Mouse (Mus musculus): ENCODE measurements around the gene Slc6a21. TPM values are rescaled to one million over a fixed set of nuclear protein-coding genes. Genes with fewer than 3 reads are reported as not detected.
"Not testable (repeated sequence)": the region's sequence is repeated elsewhere in the genome, so short reads cannot be mapped to it uniquely, and the experiment has no call there.

Gene Slc6a21
- polyA plus RNA-seq, 1 experiment = not detected

DNA sequence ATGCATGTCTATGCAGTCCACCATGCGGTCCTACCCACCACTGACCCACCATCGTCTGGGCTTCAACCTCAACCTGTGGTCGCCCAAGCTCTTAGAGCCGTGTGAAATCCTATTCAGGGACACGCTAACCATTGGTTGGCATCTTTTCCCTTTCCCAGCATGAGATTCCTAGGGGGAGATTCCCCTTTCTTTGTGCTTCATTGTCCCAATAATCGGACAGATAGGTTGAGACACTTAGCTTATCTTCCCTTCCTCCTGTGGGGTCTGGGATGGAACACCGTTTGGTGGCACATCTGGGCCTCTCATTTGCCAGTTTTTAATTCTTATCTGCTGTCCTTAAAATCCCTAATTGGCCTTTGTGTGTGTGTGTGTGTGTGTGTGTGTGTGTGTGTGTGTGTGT is 37.2 kb upstream of the Slc6a21 start:
- Histone ChIP-seq H3K36me3 (ENCODE audit: control insufficient read depth, insufficient read depth, low read length) (no peaks in the 10 kb centered on the region), H3K27ac (ENCODE audit: insufficient read depth, low read depth, low read length) (no peak overlapping the region), H3K4me3 (ENCODE audit: low read depth, low read length) (no peak overlapping the region), H3K4me1 (ENCODE audit: control insufficient read depth, insufficient read depth, insufficient read length, low read length) (peaks cover 6% of the 10 kb centered on the region), H3K27me3 (ENCODE audit: control insufficient read depth, insufficient read depth, low read length) (peaks cover 5% of the 10 kb centered on the region; the same call in 1 of the 2 replicates)
- WGBS = 91% methylated on average over 7 of the region's 7 CpGs
- no peak for TF ChIP-seq CTCF (IDR thresholded peaks at IDR 0.05; ENCODE audit: extremely low read depth, insufficient read length, insufficient replicate concordance, low read depth, low read length)
- no peak for TF ChIP-seq POLR2A (IDR thresholded peaks at IDR 0.05; ENCODE audit: low read depth, low read length)

DNA sequence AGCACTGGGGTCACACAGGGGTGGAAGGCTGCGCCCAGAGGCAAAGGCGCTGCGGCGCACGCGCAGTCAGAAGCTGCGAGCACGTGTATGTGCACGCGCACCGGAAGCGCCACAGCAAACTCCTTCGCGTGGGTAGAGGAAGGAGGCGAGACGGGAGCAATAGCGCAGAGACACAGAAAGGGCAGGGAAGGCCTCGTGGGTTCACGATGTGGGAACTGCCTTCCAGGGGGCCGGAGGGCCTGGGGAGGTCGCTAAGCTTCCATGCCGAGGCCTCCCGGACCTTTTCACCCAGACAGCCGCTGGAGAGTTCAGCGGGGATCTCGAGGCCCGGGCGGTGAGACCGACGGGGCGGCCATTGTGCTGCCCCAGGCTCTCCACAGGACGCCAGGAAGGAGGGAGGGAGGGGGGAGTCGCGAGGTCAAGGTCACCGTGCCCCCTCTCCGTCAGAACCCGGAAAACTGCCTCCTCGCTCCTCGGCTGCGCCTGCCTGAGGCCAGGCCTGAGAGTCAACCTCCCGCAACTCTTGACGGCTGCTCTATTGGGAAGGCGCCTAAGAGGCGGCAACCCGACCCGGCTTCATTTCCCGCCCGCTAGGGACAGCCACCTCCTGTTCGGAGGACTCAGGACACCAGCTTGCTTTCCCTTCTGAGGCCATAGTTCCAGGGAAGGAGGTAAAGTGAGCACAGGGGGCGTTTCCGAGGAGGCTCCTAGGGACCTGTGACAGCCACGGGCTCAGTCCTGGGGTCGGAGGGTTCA is 36.5 kb upstream of the Slc6a21 start, which contains the start of gene Slc6a16:
Gene Slc6a16, plus strand, starts transcription at position 453 of the 756 bp plus-strand sequence.
- Histone ChIP-seq H3K27me3 (ENCODE audit: control insufficient read depth, insufficient read depth, low read length) (peaks cover 5% of the 10 kb centered on the region; the same call in 1 of the 2 replicates), H3K4me1 (ENCODE audit: control insufficient read depth, insufficient read depth, insufficient read length, low read length) (peaks cover 6% of the 10 kb centered on the region), H3K36me3 (ENCODE audit: control insufficient read depth, insufficient read depth, low read length) (no peaks in the 10 kb centered on the region), H3K27ac (ENCODE audit: insufficient read depth, low read depth, low read length) (no peak within 1 kb of the TSS), H3K4me3 (ENCODE audit: low read depth, low read length) (peak within 1 kb of the TSS; percentile 23; the same call in 1 of the 2 replicates)
- WGBS = 35% methylated on average over 53 of the region's 53 CpGs
- TF ChIP-seq POLR2A (IDR thresholded peaks at IDR 0.05; ENCODE audit: low read depth, low read length) (no peak), CTCF (IDR thresholded peaks at IDR 0.05; ENCODE audit: extremely low read depth, insufficient read length, insufficient replicate concordance, low read depth, low read length) (no peak)

DNA sequence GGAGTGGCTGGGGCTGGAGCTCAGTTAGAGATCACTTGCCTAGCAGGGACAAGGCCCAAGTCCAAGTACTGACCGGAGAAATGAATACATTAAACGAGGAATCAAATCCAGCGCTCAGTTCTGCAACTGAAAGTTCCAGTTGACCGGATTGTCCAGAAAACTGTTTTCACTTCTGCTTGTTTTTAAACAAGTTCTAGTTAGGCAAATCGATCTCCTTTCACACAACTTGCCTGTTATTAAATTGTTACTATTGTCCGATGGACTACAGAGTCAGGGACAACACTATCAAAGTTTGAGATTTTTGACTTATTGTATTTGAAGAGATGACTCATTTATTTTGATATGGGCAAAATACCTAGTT is 35.9 kb upstream of the Slc6a21 start:
- WGBS = 74% methylated on average over 6 of the region's 6 CpGs
- TF ChIP-seq POLR2A (IDR thresholded peaks at IDR 0.05; ENCODE audit: low read depth, low read length) (no peak), CTCF (IDR thresholded peaks at IDR 0.05; ENCODE audit: extremely low read depth, insufficient read length, insufficient replicate concordance, low read depth, low read length) (no peak)
- Histone ChIP-seq H3K4me3 (ENCODE audit: low read depth, low read length) (no peak overlapping the region), H3K36me3 (ENCODE audit: control insufficient read depth, insufficient read depth, low read length) (no peaks in the 10 kb centered on the region), H3K27ac (ENCODE audit: insufficient read depth, low read depth, low read length) (no peak overlapping the region), H3K4me1 (ENCODE audit: control insufficient read depth, insufficient read depth, insufficient read length, low read length) (peaks cover 6% of the 10 kb centered on the region), H3K27me3 (ENCODE audit: control insufficient read depth, insufficient read depth, low read length) (peaks cover 5% of the 10 kb centered on the region; the same call in 1 of the 2 replicates)

DNA sequence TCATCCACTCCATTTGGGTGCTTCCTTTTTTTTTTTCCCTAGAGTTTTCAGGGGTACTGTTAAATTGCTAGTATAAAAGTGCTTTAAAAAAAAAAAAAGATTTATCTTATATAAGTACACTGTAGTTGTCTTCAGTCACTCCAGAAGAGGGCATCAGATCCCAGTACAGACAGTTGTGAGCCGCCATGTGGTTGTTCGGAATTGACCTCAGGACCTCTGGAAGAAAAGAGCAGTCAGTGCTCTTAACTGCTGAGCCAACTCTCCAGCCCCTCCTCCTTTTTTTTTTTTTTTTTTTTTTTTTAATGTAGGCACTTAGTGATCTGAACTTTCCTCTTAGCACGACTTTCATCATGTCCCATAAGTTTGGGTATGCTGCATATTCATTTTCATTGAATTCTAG is 29.6 kb upstream of the Slc6a21 start:
- H3K4me1 ChIP-seq (ENCODE audit: control insufficient read depth, insufficient read depth, insufficient read length, low read length) = no peaks in the 10 kb centered on the region
- H3K27ac ChIP-seq (ENCODE audit: insufficient read depth, low read depth, low read length) = no peak overlapping the region
- peaks cover 2% of the 10 kb centered on the region for H3K27me3 ChIP-seq (ENCODE audit: control insufficient read depth, insufficient read depth, low read length)
- H3K4me3 ChIP-seq (ENCODE audit: low read depth, low read length) = no peak overlapping the region
- TF ChIP-seq CTCF (IDR thresholded peaks at IDR 0.05; ENCODE audit: extremely low read depth, insufficient read length, insufficient replicate concordance, low read depth, low read length) = no peak
- no peak for TF ChIP-seq POLR2A (IDR thresholded peaks at IDR 0.05; ENCODE audit: low read depth, low read length)
- H3K36me3 ChIP-seq (ENCODE audit: control insufficient read depth, insufficient read depth, low read length) = no peaks in the 10 kb centered on the region
- WGBS = 43% methylated on average over 3 of the region's 3 CpGs

DNA sequence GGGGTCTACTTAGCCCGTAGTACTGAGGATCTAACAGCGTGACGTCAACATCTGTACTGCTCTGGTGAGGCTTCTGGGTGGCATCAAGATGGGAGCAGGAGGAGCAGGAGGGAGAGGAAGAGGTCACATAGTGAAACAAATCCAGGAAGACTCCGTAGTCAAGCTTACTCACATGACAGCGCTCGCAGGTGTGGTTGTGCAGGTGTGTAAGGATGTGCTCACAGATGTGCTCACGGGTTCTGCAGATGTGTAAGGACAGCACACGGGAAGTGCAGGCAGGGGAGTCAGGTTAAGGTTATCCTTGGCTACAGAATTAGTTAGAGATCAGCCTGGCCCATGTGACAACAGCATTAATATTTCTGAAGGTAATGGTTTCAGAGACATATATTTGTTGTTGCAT is 23.5 kb upstream of the Slc6a21 start:
- Histone ChIP-seq H3K4me3 (ENCODE audit: low read depth, low read length) (no peak overlapping the region), H3K27ac (ENCODE audit: insufficient read depth, low read depth, low read length) (no peak overlapping the region), H3K4me1 (ENCODE audit: control insufficient read depth, insufficient read depth, insufficient read length, low read length) (no peaks in the 10 kb centered on the region), H3K27me3 (ENCODE audit: control insufficient read depth, insufficient read depth, low read length) (peaks cover 2% of the 10 kb centered on the region; the same call in 1 of the 2 replicates), H3K36me3 (ENCODE audit: control insufficient read depth, insufficient read depth, low read length) (no peaks in the 10 kb centered on the region)
- TF ChIP-seq POLR2A (IDR thresholded peaks at IDR 0.05; ENCODE audit: low read depth, low read length) (no peak), CTCF (IDR thresholded peaks at IDR 0.05; ENCODE audit: extremely low read depth, insufficient read length, insufficient replicate concordance, low read depth, low read length) (no peak)
- WGBS = 78% methylated on average over 8 of the region's 8 CpGs

DNA sequence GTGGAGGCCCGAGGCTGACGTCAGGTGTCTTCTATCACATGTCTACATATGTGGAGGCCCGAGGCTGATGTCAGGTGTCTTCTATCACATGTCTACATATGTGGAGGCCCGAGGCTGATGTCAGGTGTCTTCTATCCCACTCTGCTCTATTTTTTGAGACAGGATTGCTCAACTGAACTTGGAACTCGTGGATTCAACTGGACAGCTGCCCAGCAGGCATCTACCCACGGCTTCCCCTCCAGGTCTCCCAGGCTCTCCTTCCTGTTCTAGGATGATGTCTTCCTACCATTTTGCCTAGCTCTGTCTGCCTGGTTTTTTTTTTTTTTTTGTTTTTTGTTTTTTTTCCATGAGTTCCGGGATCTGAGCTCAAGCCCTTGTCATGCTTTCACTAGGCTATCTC is 21.5 kb upstream of the Slc6a21 start:
- H3K27me3 ChIP-seq (ENCODE audit: control insufficient read depth, insufficient read depth, low read length); H3K4me1 ChIP-seq (ENCODE audit: control insufficient read depth, insufficient read depth, insufficient read length, low read length); H3K36me3 ChIP-seq (ENCODE audit: control insufficient read depth, insufficient read depth, low read length); H3K27ac ChIP-seq (ENCODE audit: insufficient read depth, low read depth, low read length); H3K4me3 ChIP-seq (ENCODE audit: low read depth, low read length): not testable (repeated sequence)
- 69% methylated on average over 7 of the region's 7 CpGs for WGBS

DNA sequence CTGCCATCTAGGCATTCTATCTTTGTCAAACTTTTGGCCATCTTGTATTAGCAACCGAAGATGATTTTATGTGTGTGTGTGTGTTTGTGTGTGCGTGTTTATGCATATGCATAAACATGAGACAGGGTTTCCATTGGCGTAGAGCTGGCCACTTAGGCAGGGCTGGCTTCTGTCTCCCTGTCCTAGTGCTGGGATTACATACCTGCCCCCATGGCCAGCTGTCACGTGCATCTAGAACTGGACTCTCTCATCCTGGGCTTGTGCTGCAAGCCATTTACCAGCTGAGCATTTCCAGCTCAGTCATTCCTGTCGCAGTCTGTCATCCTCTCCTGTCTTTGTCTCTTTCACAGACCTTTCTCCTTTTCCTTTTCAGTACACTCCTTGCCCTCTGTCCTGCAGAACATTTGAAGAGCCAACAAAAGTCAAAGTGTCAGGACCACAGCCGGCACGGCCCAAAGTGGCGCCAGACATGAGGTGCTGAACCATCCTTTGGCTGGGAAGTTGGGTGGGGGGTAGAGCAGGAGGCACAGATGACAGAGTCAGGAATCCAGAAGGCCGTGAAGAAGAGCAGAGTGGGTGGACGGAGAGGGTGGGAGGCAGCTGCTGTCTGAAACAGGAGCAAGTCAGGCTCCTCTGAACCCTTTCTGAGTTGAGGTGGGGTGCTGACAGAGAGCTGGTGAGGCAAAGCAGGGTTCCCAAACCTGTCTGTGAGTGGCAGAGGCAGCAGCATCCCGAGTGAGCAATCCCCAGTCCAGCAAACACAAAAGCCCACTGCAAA is 20.1 kb upstream of the Slc6a21 start:
- no peak overlapping the region for H3K4me3 ChIP-seq (ENCODE audit: low read depth, low read length)
- peaks cover 6% of the 10 kb centered on the region; the same call in 1 of the 2 replicates for H3K27me3 ChIP-seq (ENCODE audit: control insufficient read depth, insufficient read depth, low read length)
- H3K36me3 ChIP-seq (ENCODE audit: control insufficient read depth, insufficient read depth, low read length) = no peaks in the 10 kb centered on the region
- H3K4me1 ChIP-seq (ENCODE audit: control insufficient read depth, insufficient read depth, insufficient read length, low read length) = no peaks in the 10 kb centered on the region
- 57% methylated on average over 11 of the region's 11 CpGs for WGBS
- TF ChIP-seq CTCF (IDR thresholded peaks at IDR 0.05; ENCODE audit: extremely low read depth, insufficient read length, insufficient replicate concordance, low read depth, low read length) = no peak
- no peak for TF ChIP-seq POLR2A (IDR thresholded peaks at IDR 0.05; ENCODE audit: low read depth, low read length)
- H3K27ac ChIP-seq (ENCODE audit: insufficient read depth, low read depth, low read length) = no peak overlapping the region

Measured in small intestine, adult 2 months (tissue).